Mouse (Mus musculus): Measurements from ENCODE around the gene Naa50. TPM values are rescaled to one million over a fixed set of nuclear protein-coding genes. Genes with fewer than 3 reads are reported as not detected.

The Naa50 gene
- 58.6 and 64.5 TPM in 2 replicates for polyA plus RNA-seq (2015; fragmentation: Nextera tagmentation; extraction: Ambion mirVana)

DNA sequence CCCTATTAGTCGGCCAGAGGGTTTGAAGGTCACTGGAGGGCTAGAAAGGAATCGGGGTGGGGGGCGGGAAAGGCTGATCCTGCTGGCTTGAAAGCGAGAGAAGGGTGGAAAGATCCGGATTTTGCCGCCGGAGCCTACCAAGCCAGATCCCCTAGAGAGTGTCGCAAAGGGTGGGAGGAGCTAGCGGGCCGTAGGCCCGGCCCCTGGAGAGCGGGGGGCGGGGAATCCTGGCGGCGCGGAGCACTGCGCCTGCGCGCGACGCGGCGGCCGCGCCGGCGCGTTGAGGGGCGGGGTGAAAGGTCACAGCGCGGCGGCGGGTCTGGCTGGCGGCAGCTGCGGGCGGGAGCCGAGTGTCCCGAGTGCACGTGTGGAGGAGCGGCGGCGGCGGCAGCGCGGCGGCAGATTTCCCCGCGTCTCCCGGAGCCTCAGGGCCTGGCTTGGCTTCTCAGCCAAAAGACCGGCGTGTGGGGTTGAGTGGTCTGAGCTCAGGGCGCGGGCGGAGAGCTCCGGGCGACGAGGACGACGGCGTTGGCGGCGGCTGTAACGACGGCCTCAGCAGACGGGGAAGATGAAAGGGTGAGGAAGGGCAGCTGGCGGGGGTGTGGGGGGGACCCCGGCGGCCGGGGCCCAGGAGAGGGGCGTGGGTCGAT lies at the start of gene Naa50, which contains the start of gene Atp6v1a:
Naa50 (plus strand) TSS at position 295 of the 650 bp plus-strand sequence.
Atp6v1a (minus strand) TSS at position 170 of the 650 bp plus-strand sequence.
- Histone ChIP-seq H3K27me3 (replicated peaks; ENCODE audit: control insufficient read depth, insufficient read depth, low read length) (no peaks in the 10 kb centered on the region), H3K27ac (ENCODE audit: low read depth, low read length) (peak within 1 kb of the TSS; percentile 99), H3K4me1 (ENCODE audit: control insufficient read depth, insufficient read depth, low read depth, low read length) (peaks cover 16% of the 10 kb centered on the region), H3K4me2 (ENCODE audit: low read length) (peak within 1 kb of the TSS; percentile 74), H3K4me3 (ENCODE audit: low read length) (peak within 1 kb of the TSS; percentile 98), H3K36me3 (ENCODE audit: control insufficient read depth, insufficient read depth, low read length) (no peaks in the 10 kb centered on the region), H3K9me3 (ENCODE audit: control insufficient read depth, low read length) (no peaks in the 10 kb centered on the region), H3K9ac (ENCODE audit: low read depth, low read length) (peak within 1 kb of the TSS; percentile 86)
- peak; percentile 83 for ATAC-seq
- under 1% methylated on average over 58 of the region's 71 CpGs for WGBS

DNA sequence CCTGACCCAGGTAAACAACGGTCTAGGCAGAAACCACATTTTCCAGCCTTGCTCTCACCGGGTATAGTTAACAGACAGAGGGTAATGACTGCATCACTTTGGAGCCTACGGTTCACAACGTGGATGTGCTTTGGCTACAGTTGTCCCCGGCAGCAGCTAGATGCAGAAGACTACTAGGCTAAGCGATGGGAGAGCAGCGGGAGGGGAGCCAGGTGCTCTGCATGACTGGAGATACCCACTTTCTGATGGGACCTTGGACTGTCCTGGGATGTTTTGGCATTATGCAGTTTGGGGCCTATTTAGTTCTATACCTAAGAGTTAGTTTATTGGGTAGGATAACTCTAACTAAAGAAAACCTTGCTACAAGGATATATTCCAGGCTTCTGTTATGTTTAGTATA lies 40.3 kb upstream of the Naa50 start:
- WGBS: 95% methylated on average over 7 of the region's 7 CpGs
- no peak overlapping the region for H3K4me2 ChIP-seq (ENCODE audit: low read length)

DNA sequence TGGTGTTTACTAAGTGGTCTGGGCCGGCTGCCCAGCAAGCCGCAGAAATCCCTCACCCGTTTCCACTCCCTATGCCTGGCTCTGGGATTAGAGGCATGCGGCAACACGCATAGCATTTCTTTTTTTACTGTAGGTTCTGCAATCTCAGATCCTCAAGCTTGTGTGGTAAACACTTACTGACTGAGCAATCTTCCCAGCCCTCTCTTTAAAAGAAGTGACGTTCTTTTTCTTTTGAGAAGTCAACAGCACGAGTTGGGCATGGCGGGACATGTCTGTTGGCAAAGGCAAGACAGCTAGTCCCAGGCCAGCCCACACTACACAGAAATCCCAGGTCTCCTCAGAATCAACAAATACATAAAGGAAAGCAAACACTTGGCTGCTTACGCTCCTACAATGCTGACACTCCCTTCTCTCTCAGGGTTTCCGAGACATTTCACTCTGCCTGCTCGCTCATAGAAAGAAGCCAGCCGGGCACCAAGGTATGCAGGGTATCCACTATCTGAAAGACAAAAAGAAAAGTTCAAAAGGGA lies 38.4 kb upstream of the Naa50 start:
- Histone ChIP-seq H3K27me3 (replicated peaks; ENCODE audit: control insufficient read depth, insufficient read depth, low read length) (no peaks in the 10 kb centered on the region), H3K4me3 (ENCODE audit: low read length) (no peak overlapping the region), H3K27ac (ENCODE audit: low read depth, low read length) (no peak overlapping the region), H3K4me1 (ENCODE audit: control insufficient read depth, insufficient read depth, low read depth, low read length) (no peaks in the 10 kb centered on the region), H3K4me2 (ENCODE audit: low read length) (no peak overlapping the region), H3K9me3 (ENCODE audit: control insufficient read depth, low read length) (no peaks in the 10 kb centered on the region; the same call in 1 of the 2 replicates), H3K36me3 (ENCODE audit: control insufficient read depth, insufficient read depth, low read length) (peaks cover 50% of the 10 kb centered on the region), H3K9ac (ENCODE audit: low read depth, low read length) (no peak overlapping the region)
- WGBS: 93% methylated on average over 12 of the region's 12 CpGs
- ATAC-seq: no peak

More for the DNA sequence above, 40.3 kb upstream of the Naa50 start:
- no peak overlapping the region for H3K9ac ChIP-seq (ENCODE audit: low read depth, low read length)
- no peak for ATAC-seq
- no peaks in the 10 kb centered on the region for H3K27me3 ChIP-seq (replicated peaks; ENCODE audit: control insufficient read depth, insufficient read depth, low read length)
- H3K4me1 ChIP-seq (ENCODE audit: control insufficient read depth, insufficient read depth, low read depth, low read length): no peaks in the 10 kb centered on the region
- H3K4me3 ChIP-seq (ENCODE audit: low read length): no peak overlapping the region
- H3K36me3 ChIP-seq (ENCODE audit: control insufficient read depth, insufficient read depth, low read length): peaks cover 50% of the 10 kb centered on the region
- H3K27ac ChIP-seq (ENCODE audit: low read depth, low read length): no peak overlapping the region
- H3K9me3 ChIP-seq (ENCODE audit: control insufficient read depth, low read length): no peaks in the 10 kb centered on the region; the same call in 1 of the 2 replicates

DNA sequence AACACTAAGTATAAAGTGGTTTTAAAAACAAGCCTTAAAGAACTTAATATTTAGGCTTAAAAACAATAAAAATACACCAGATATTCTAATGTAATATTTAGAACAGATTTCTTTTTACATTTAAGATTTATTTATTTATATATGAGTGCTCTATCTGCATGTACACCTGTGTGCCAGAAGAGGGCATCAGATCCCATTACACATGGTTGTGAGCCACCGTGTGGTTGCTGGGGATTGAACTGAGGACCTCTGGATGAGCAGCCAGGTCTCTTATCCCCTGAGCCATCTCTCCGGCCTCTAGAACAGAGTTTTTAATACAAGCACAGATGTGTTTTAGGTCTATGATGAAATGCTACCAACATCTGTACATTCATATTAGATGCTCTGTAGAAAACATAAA lies 36.7 kb upstream of the Naa50 start:
- Histone ChIP-seq H3K36me3 (ENCODE audit: control insufficient read depth, insufficient read depth, low read length) (peaks cover 59% of the 10 kb centered on the region), H3K9ac (ENCODE audit: low read depth, low read length) (no peak overlapping the region), H3K4me3 (ENCODE audit: low read length) (no peak overlapping the region), H3K27ac (ENCODE audit: low read depth, low read length) (no peak overlapping the region), H3K4me2 (ENCODE audit: low read length) (no peak overlapping the region), H3K4me1 (ENCODE audit: control insufficient read depth, insufficient read depth, low read depth, low read length) (no peaks in the 10 kb centered on the region), H3K27me3 (replicated peaks; ENCODE audit: control insufficient read depth, insufficient read depth, low read length) (no peaks in the 10 kb centered on the region), H3K9me3 (ENCODE audit: control insufficient read depth, low read length) (no peaks in the 10 kb centered on the region; the same call in 1 of the 2 replicates)
- 91% methylated on average over 2 of the region's 2 CpGs for WGBS
- ATAC-seq: no peak

DNA sequence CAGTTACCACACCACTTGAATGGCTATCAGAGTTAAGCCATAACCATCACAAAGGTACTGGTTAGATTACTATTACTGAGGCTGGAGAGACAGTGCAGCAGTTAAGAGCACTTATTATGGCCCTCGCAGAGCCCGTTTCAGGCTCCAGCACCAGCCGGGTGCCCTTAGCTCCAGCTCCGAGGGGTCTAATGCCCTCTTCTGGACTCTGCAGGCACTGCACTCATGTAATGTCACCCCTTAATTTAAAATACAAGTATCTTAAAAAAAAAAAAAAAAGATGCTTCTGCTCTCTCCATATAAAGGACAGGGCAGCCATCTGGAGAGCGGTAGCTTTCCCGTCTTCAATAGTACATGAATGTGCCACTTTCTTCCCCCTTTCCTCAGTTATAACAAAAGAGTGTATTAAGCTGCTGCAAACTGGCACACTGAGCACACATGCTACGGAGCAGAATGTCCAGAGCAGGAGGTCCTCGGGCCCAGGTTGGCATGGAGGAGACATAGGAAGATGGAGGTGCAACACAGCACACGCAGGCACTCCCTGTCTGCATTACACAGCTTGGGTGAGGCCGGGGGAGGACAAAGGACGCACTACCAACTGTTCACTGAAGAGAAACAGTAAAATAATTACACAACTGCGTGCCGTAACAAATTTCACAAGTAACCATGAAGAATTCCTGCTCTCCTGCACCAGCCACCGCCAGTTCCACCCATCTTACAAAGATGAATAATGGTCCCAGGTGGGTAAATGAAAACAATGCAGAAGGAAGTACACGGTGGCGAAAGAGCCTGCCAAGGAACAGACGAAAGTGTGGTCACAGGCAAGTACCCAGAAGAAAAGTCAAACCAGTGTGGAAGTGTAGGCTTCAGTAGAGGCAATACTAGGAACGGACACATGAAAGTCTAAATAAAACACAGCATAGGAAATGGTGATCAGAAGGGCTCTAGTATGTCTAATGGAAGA lies 35.5 kb upstream of the Naa50 start:
- WGBS: 87% methylated on average over 18 of the region's 18 CpGs
- Histone ChIP-seq H3K27ac (ENCODE audit: low read depth, low read length) (no peak overlapping the region), H3K27me3 (replicated peaks; ENCODE audit: control insufficient read depth, insufficient read depth, low read length) (no peaks in the 10 kb centered on the region), H3K4me2 (ENCODE audit: low read length) (no peak overlapping the region), H3K4me3 (ENCODE audit: low read length) (no peak overlapping the region), H3K36me3 (ENCODE audit: control insufficient read depth, insufficient read depth, low read length) (peaks cover 60% of the 10 kb centered on the region), H3K4me1 (ENCODE audit: control insufficient read depth, insufficient read depth, low read depth, low read length) (no peaks in the 10 kb centered on the region), H3K9me3 (ENCODE audit: control insufficient read depth, low read length) (no peaks in the 10 kb centered on the region; the same call in 1 of the 2 replicates), H3K9ac (ENCODE audit: low read depth, low read length) (no peak overlapping the region)
- no peak for ATAC-seq

DNA sequence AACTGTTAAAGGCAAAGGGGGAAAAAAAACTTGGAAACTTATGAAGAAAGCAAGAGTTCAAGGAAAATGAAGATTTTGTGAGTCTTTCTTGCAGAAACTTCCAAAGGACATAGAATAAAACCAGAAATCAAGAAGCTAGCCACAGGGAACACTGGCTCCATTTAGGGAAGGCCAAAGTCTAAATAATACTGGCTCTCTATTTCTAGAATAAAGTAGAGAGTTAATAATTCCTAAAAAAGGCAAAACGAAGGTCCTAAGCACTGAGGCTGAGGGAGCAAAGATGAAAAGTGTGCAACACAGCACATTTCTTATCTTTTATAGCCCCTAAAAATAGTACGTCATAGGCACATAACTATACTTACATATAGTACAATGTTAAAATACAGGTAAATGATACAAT lies 34.4 kb upstream of the Naa50 start:
- no peak overlapping the region for H3K4me2 ChIP-seq (ENCODE audit: low read length)
- H3K9me3 ChIP-seq (ENCODE audit: control insufficient read depth, low read length): no peaks in the 10 kb centered on the region; the same call in 1 of the 2 replicates
- H3K27me3 ChIP-seq (replicated peaks; ENCODE audit: control insufficient read depth, insufficient read depth, low read length): no peaks in the 10 kb centered on the region
- H3K4me1 ChIP-seq (ENCODE audit: control insufficient read depth, insufficient read depth, low read depth, low read length): no peaks in the 10 kb centered on the region
- ATAC-seq: no peak
- H3K27ac ChIP-seq (ENCODE audit: low read depth, low read length): no peak overlapping the region
- 94% methylated on average over 2 of the region's 2 CpGs for WGBS
- peaks cover 57% of the 10 kb centered on the region for H3K36me3 ChIP-seq (ENCODE audit: control insufficient read depth, insufficient read depth, low read length)
- H3K9ac ChIP-seq (ENCODE audit: low read depth, low read length): no peak overlapping the region
- no peak overlapping the region for H3K4me3 ChIP-seq (ENCODE audit: low read length)

DNA sequence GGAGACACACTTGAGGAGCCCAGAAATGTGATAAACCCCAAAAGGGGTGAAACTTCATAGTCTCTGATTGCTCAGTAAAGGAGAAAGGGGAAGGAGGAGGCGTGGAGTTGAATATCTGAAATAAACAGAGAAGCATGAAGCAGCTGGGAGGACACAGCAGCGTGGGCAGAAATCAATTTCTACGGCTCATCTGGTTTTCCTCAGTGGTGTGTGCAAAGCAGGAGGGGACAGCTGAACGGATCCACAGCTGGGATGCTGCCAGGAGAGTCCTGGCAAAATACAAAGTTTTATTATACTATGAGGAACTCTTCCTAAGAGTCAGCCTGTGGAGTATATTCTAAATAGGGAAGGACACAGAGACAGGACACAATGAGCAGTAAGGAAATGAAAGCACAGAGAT lies 30.6 kb upstream of the Naa50 start:
- no peak overlapping the region for H3K4me3 ChIP-seq (ENCODE audit: low read length)
- no peak overlapping the region for H3K9ac ChIP-seq (ENCODE audit: low read depth, low read length)
- no peaks in the 10 kb centered on the region for H3K9me3 ChIP-seq (ENCODE audit: control insufficient read depth, low read length)
- H3K27me3 ChIP-seq (replicated peaks; ENCODE audit: control insufficient read depth, insufficient read depth, low read length): no peaks in the 10 kb centered on the region
- no peaks in the 10 kb centered on the region for H3K4me1 ChIP-seq (ENCODE audit: control insufficient read depth, insufficient read depth, low read depth, low read length)
- H3K27ac ChIP-seq (ENCODE audit: low read depth, low read length): no peak overlapping the region
- WGBS: 68% methylated on average over 4 of the region's 4 CpGs
- peaks cover 40% of the 10 kb centered on the region for H3K36me3 ChIP-seq (ENCODE audit: control insufficient read depth, insufficient read depth, low read length)
- no peak overlapping the region for H3K4me2 ChIP-seq (ENCODE audit: low read length)
- ATAC-seq: no peak

DNA sequence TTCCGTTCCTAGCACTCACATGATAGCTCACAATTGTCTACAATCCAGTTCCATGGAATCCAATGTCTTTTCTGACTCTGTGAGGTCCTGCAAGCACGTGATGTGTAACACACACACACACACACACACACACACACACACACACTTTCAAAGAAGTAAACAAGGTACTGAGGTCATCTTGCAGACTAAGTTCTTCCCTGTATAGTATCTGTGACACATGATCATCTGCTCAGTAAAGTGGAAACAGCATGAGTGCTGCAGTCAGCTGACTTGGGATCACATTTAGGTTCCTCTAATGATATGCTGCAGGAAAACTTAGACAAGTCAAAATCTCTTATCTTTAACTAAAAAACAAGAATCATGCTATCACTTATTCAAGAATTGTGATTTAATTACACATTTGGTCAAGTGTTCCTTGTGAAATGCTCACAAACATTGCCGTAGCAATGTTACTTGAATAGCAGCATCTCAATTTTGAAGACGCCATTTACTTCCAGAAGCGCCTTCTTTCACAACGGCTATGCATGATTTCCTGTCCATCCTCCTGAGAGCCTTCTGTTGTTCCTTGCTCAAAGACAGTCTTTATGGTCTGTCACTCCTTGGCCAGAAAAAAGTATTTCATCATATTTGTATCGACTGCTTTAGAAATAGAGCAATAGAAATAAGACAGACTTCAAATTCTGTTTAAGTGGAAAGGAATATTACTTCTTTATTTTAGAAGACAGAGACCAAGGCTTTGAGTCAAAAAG lies 19.7 kb upstream of the Naa50 start:
- peaks cover 9% of the 10 kb centered on the region for H3K36me3 ChIP-seq (ENCODE audit: control insufficient read depth, insufficient read depth, low read length)
- no peak overlapping the region for H3K4me2 ChIP-seq (ENCODE audit: low read length)
- no peak overlapping the region for H3K9ac ChIP-seq (ENCODE audit: low read depth, low read length)
- H3K27me3 ChIP-seq (replicated peaks; ENCODE audit: control insufficient read depth, insufficient read depth, low read length): no peaks in the 10 kb centered on the region
- no peaks in the 10 kb centered on the region for H3K9me3 ChIP-seq (ENCODE audit: control insufficient read depth, low read length)
- ATAC-seq: no peak
- H3K4me1 ChIP-seq (ENCODE audit: control insufficient read depth, insufficient read depth, low read depth, low read length): no peaks in the 10 kb centered on the region
- WGBS: 81% methylated on average over 7 of the region's 7 CpGs
- H3K4me3 ChIP-seq (ENCODE audit: low read length): no peak overlapping the region
- no peak overlapping the region for H3K27ac ChIP-seq (ENCODE audit: low read depth, low read length)

Data from hindbrain, embryonic 16.5 days (tissue).